Mouse (Mus musculus) spleen, adult 2 months (tissue): ENCODE results near the gene Thap8. TPM values are rescaled to one million over a fixed set of nuclear protein-coding genes. Genes with fewer than 3 reads are reported as not detected.

Experiments used
- DNase-seq, 2 experiments: peaks; one replicate each; pipeline versions ENCODE4 v3.0.0 to v3.0.0-alpha.2; 2012 to 2021; ENCODE audit warnings: low spot score in 2 of 2, low read depth in 1 of 2
- H3K27ac ChIP-seq: fragments of 200-500 bp; 2 replicates; pipeline ENCODE4 v1.5.1; 2012; ENCODE audit warnings: low read length, inconsistent platforms; ENCODE audit not compliant: insufficient read depth
- H3K27me3 ChIP-seq: fragments of 200-500 bp; 2 replicates; pipeline ENCODE4 v1.6.1; 2012; ENCODE audit warnings: mild to moderate bottlenecking, moderate library complexity, low read length, inconsistent platforms; ENCODE audit not compliant: control insufficient read depth, insufficient read depth
- H3K36me3 ChIP-seq: fragments of 200-500 bp; 2 replicates; pipeline ENCODE4 v1.6.1; 2012; ENCODE audit warnings: mild to moderate bottlenecking, low read length, inconsistent platforms; ENCODE audit not compliant: control insufficient read depth, insufficient read depth
- H3K4me1 ChIP-seq: fragments of 200-500 bp; 2 replicates; pipeline ENCODE4 v1.6.1; 2011; ENCODE audit warnings: inconsistent platforms; ENCODE audit not compliant: control insufficient read depth, insufficient read depth, insufficient read length
- H3K4me3 ChIP-seq: fragments of 200-500 bp; 2 replicates; pipeline ENCODE4 v1.5.1; 2011; ENCODE audit warnings: mild to moderate bottlenecking, inconsistent platforms; ENCODE audit not compliant: insufficient read depth, insufficient read length; ENCODE audit errors: extremely low read depth
- CTCF ChIP-seq: fragments of 200-500 bp; IDR thresholded peaks from 2 replicates; pipeline ENCODE4 v1.5.1; 2011; ENCODE audit warnings: mild to moderate bottlenecking, inconsistent platforms; ENCODE audit not compliant: insufficient read depth, insufficient read length, insufficient replicate concordance; ENCODE audit errors: extremely low read depth
- POLR2A ChIP-seq: fragments of 200-500 bp; IDR thresholded peaks from 2 replicates; pipeline ENCODE4 v1.6.1; 2011; ENCODE audit warnings: low read depth, low read length, inconsistent platforms
- WGBS: fragments of 180-500 bp; shearing (Covaris S2); methylation state at CpG from one replicate; pipeline ENCODE4 v1.1.7; 2018; 5-methylcytosine and 5-hydroxymethylcytosine counted together
- polyA plus RNA-seq: library from polyadenylated mRNA; depleted of rRNA; stranded (reverse); fragments of >200 nt; gene quantifications from 2 replicates; pipeline ENCODE4 v1.2.3, GENCODE M21; 2012

Gene Thap8
- polyA plus RNA-seq, 1 experiment = 0.14 TPM

GRCm38 (mm10) chr7:30323795-30324194 lies 43.9 kb downstream of the Thap8 start, which contains the start of gene Sdhaf1:
TSS of gene Sdhaf1 (minus strand) at chr7:30323895.
- Histone ChIP-seq H3K27me3 (no peaks in the 10 kb centered on the region), H3K27ac (peak within 1 kb of the TSS; percentile 93), H3K4me1 (peaks cover 5% of the 10 kb centered on the region; the same call in 1 of the 2 replicates), H3K4me3 (no peak within 1 kb of the TSS), H3K36me3 (no peaks in the 10 kb centered on the region)
- no peak for TF ChIP-seq CTCF
- no peak for TF ChIP-seq POLR2A
- WGBS = 82% methylated on average over 3 of the region's 3 CpGs
- DNase-seq = no peak

GRCm38 (mm10) chr7:30324300-30324944 lies 44.5 kb downstream of the Thap8 start:
- no peak overlapping the region for H3K4me3 ChIP-seq
- 83% methylated on average over 5 of the region's 5 CpGs for WGBS
- H3K36me3 ChIP-seq = no peaks in the 10 kb centered on the region
- no peak for DNase-seq
- H3K4me1 ChIP-seq = peaks cover 5% of the 10 kb centered on the region; the same call in 1 of the 2 replicates
- H3K27me3 ChIP-seq = no peaks in the 10 kb centered on the region
- H3K27ac ChIP-seq = no peak overlapping the region; the same call in 1 of the 2 replicates
- no peak for TF ChIP-seq POLR2A

- no peaks in the 10 kb centered on the region for H3K36me3 ChIP-seq
- peak; percentile 19; the same call in 1 of the 2 replicates for TF ChIP-seq CTCF
- no peak for TF ChIP-seq POLR2A
- H3K4me3 ChIP-seq = no peak overlapping the region
- no peaks in the 10 kb centered on the region for H3K27me3 ChIP-seq
- peaks cover 5% of the 10 kb centered on the region; the same call in 1 of the 2 replicates for H3K4me1 ChIP-seq
- 65% methylated on average over 2 of the region's 2 CpGs for WGBS
- H3K27ac ChIP-seq = no peak overlapping the region
- DNase-seq = peak; percentile 48 to 57
Observed at GRCm38 (mm10) chr7:30325364-30325763, 45.5 kb downstream of the Thap8 start.

DNA sequence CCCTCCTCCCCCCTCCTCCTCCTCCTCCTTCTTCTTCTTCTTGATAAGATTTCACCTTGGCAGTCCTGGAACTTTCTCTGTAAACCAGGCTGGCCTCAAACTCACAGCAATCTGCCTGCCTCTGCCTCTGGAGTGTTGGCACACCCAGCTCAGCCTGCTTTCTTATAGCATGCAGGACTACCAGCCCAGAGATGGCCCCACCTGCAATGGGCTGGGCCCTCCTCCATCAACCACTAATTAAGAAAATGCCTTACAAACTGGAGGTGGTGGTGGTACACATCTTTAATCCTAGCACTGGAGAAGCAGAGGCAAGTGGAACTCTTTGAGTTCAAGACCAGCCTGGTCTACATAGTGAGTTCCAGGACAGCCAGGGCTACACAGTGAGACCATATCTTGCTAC lies 46.5 kb downstream of the Thap8 start:
- Histone ChIP-seq H3K4me1 (no peaks in the 10 kb centered on the region), H3K4me3 (no peak overlapping the region), H3K36me3 (no peaks in the 10 kb centered on the region), H3K27ac (no peak overlapping the region), H3K27me3 (no peaks in the 10 kb centered on the region)
- TF ChIP-seq CTCF = no peak
- TF ChIP-seq POLR2A = no peak
- no peak for DNase-seq

GRCm38 (mm10) chr7:30327140-30327539 lies 47.2 kb downstream of the Thap8 start:
- Histone ChIP-seq H3K36me3 (no peaks in the 10 kb centered on the region), H3K4me1 (peaks cover under 1% of the 10 kb centered on the region; the same call in 1 of the 2 replicates), H3K4me3 (no peak overlapping the region), H3K27me3 (no peaks in the 10 kb centered on the region), H3K27ac (no peak overlapping the region)
- 59% methylated on average over 15 of the region's 15 CpGs for WGBS
- no peak for DNase-seq
- TF ChIP-seq POLR2A (no peak), CTCF (no peak)

DNA sequence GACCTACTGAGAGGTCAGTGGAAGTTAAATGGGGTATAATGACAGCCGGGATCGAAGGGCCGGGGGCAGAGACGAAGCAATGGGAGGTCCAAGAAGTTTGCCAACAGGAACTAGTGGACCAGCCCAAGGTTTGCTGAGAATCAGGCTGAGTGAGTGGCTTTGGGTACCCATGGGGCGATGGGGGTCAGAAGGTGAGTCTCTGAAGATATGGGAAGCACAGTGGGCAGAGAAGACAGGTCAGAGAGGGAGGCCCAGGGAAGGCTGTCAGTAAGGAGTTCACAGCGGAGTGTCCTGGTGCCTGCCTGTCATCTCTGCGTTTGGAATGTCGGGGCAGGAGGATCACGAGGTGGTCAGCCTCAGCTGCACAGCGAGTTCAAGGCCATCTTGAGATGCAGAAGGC lies 48.5 kb downstream of the Thap8 start:
- no peak for DNase-seq
- Histone ChIP-seq H3K27ac (no peak overlapping the region), H3K4me3 (no peak overlapping the region), H3K27me3 (no peaks in the 10 kb centered on the region), H3K4me1 (peaks cover 2% of the 10 kb centered on the region; the same call in 1 of the 2 replicates), H3K36me3 (no peaks in the 10 kb centered on the region)
- 80% methylated on average over 10 of the region's 10 CpGs for WGBS
- TF ChIP-seq CTCF (no peak), POLR2A (no peak)

- WGBS = 13% methylated on average over 13 of the region's 13 CpGs
- no peaks in the 10 kb centered on the region for H3K27me3 ChIP-seq
- H3K36me3 ChIP-seq = no peaks in the 10 kb centered on the region
- H3K4me1 ChIP-seq = peaks cover 2% of the 10 kb centered on the region; the same call in 1 of the 2 replicates
- DNase-seq = peak; percentile 71 to 83
- peak; percentile 73; the same call in 1 of the 2 replicates for TF ChIP-seq CTCF
- TF ChIP-seq POLR2A = no peak
- no peak overlapping the region for H3K27ac ChIP-seq
- peak overlapping the region; percentile 17; the same call in 1 of the 2 replicates for H3K4me3 ChIP-seq
Observed at GRCm38 (mm10) chr7:30331887-30332286, 52.0 kb downstream of the Thap8 start.
